ENCODE assay signal across 23 mouse cellular contexts in the genomic region with DNA sequence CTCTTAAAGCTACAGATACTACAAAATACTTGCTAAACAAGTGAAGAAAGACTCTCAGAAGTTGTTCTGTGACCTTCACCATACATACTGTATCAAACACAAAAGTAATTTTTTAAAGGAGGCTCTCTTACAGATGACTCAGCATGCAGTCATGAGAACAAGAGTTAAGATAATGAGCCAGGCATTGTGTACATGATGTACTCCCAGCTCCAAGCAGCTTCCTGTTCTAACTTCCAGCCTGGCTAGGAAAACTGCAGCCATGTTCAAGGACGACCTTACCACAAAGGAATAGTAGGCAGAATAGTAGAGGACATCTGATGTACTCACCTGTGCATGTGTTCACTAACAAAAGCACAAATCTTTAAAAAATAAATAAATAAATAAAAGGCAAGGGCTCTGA. TPM values are rescaled to one million over a fixed set of nuclear protein-coding genes. Genes with fewer than 3 reads are reported as not detected.
"Had no signal": no experiment of that assay in that cellular context is flagged by ENCODE, and none has a peak within 500 bp of the region (broad histone marks: within the 10 kb centered on the region; RNA-seq: fewer than 3 reads in every experiment).

No protein-coding gene starts in this region.

- H3K4me1 ChIP-seq: heart, embryonic 12.5 days; hindbrain, embryonic 10.5 days; hindbrain, embryonic 12.5 days; intestine, embryonic 15.5 days; limb, embryonic 10.5 days; limb, embryonic 12.5 days had no signal

- H3K9me3 ChIP-seq: heart, embryonic 12.5 days; hindbrain, embryonic 10.5 days; hindbrain, embryonic 12.5 days; intestine, embryonic 15.5 days; limb, embryonic 10.5 days; limb, embryonic 12.5 days; liver, embryonic 12.5 days had no signal

- DNase-seq: gastrocnemius, postnatal 14 days; gastrocnemius, postnatal 36 days; heart, adult 2 months; heart, postnatal 10 days; heart, postnatal 4 days; kidney, adult 18-20 months; kidney, postnatal 10 days; kidney, postnatal 4 days; liver had no signal

- H3K27me3 ChIP-seq: heart, embryonic 12.5 days; hindbrain, embryonic 12.5 days; intestine, embryonic 15.5 days; limb, embryonic 12.5 days; liver, embryonic 12.5 days had no signal

- H3K27ac ChIP-seq: heart, adult 2 months; hindbrain, embryonic 10.5 days; hindbrain, embryonic 12.5 days; hindbrain, embryonic 14.5 days; intestine, embryonic 15.5 days; left cerebral cortex, adult 2 months; limb, embryonic 10.5 days; limb, embryonic 12.5 days; liver, embryonic 12.5 days had no signal

- ATAC-seq: hindbrain, embryonic 16.5 days; inflammation-experienced regulatory T-cells, adult 6 months; intestine, embryonic 15.5 days; intestine, postnatal 0 days; liver, embryonic 12.5 days had no signal

- H3K4me3 ChIP-seq: heart, adult 2 months; heart, embryonic 12.5 days; hindbrain, embryonic 10.5 days; hindbrain, embryonic 12.5 days; intestine, embryonic 15.5 days; layer of hippocampus, adult 2 months; left cerebral cortex, adult 2 months; limb, embryonic 10.5 days; limb, embryonic 12.5 days; liver, embryonic 12.5 days had no signal

- H3K9ac ChIP-seq: heart, embryonic 12.5 days; hindbrain, embryonic 12.5 days; hindbrain, embryonic 14.5 days; intestine, embryonic 15.5 days; limb, embryonic 12.5 days; liver, embryonic 12.5 days had no signal

- H3K4me2 ChIP-seq: heart, embryonic 12.5 days; hindbrain, embryonic 12.5 days; hindbrain, embryonic 14.5 days; intestine, embryonic 15.5 days; limb, embryonic 12.5 days; liver, embryonic 12.5 days had no signal

RNA-seq across cellular contexts. Expression of gene Aqp7, which starts 47.7 kb away (rescaled TPM):
- polyA plus RNA-seq: heart, embryonic 12.5 days; heart, embryonic 14.5 days; hindbrain, embryonic 10.5 days; hindbrain, embryonic 12.5 days; hindbrain, embryonic 14.5 days; hindbrain, embryonic 16.5 days; limb, embryonic 12.5 days had no signal
